Mouse (Mus musculus) right cerebral cortex, postnatal 10 days (tissue): ENCODE measurements around the gene H2afb3.
"Not testable (repeated sequence)": the region's sequence is repeated elsewhere in the genome, so short reads cannot be mapped to it uniquely, and the experiment has no call there.

Experiments
- DNase-seq, 2 experiments: peaks; one replicate each; pipeline ENCODE4 v3.0.0; 2021; ENCODE audit warnings: low spot score in 2 of 2

H2afb3 gene

GRCm38 (mm10) chrX:120312995-120313394 lies at the start of gene H2afb3:
Gene H2afb3, minus strand, starts transcription at chrX:120313095.
- DNase-seq: not testable (repeated sequence)

GRCm38 (mm10) chrX:120301469-120302175 lies 11.3 kb downstream of the H2afb3 start:
- no peak for DNase-seq

- DNase-seq: peak; percentile 51 to 61
These were observed 19.8 kb downstream of the H2afb3 start for GRCm38 (mm10) chrX:120292832-120293750.

- DNase-seq: peak; percentile 42
These were observed 21.2 kb downstream of the H2afb3 start for GRCm38 (mm10) chrX:120291696-120292095.

GRCm38 (mm10) chrX:120290900-120291280 lies 22.0 kb downstream of the H2afb3 start:
- peak; percentile 28 to 29 for DNase-seq

- DNase-seq: peak; percentile 72 to 79
These were observed 22.6 kb downstream of the H2afb3 start, which contains the start of gene Pcdh11x for GRCm38 (mm10) chrX:120290011-120290899. Gene Pcdh11x, plus strand, starts transcription at chrX:120290259.

GRCm38 (mm10) chrX:120287502-120287901 lies 25.4 kb downstream of the H2afb3 start:
- DNase-seq: peak in 1 of 2 experiments; percentile 20

- DNase-seq: no peak
These were observed 27.4 kb downstream of the H2afb3 start for GRCm38 (mm10) chrX:120285522-120285921.
